Mouse (Mus musculus) hindbrain, postnatal 0 days (tissue): ENCODE measurements around the gene 5730455P16Rik. TPM values are rescaled to one million over a fixed set of nuclear protein-coding genes. Genes with fewer than 3 reads are reported as not detected.
"Not testable (repeated sequence)": the region's sequence is repeated elsewhere in the genome, so short reads cannot be mapped to it uniquely, and the experiment has no call there.

ENCODE experiments used
- ATAC-seq: fragments of 200-750 bp; cut with Nextera tagmentation; 2 replicates; pipeline ENCODE4 v1.8.0; 2017; ENCODE audit warnings: mild to moderate bottlenecking, moderate TSS enrichment, moderate library complexity
- DNase-seq: peaks from one replicate; pipeline ENCODE4 v3.0.0-alpha.2; 2015; ENCODE audit warnings: low spot score
- H3K27ac ChIP-seq: fragments of 300-500 bp; sonication (generic); 2 replicates; pipeline ENCODE4 v1.5.1; 2014; ENCODE audit warnings: mild to moderate bottlenecking
- H3K27me3 ChIP-seq: fragments of 300-500 bp; sonication (generic); 2 replicates; pipeline ENCODE4 v1.6.1; 2014; ENCODE audit warnings: low read length, mixed read lengths; ENCODE audit not compliant: insufficient read depth
- H3K36me3 ChIP-seq: fragments of 300-500 bp; sonication (generic); 2 replicates; pipeline ENCODE4 v1.6.1; 2014; ENCODE audit warnings: low read length, mixed read lengths; ENCODE audit not compliant: insufficient read depth
- H3K4me1 ChIP-seq: fragments of 300-500 bp; sonication (generic); 2 replicates; pipeline ENCODE4 v1.6.1; 2014; ENCODE audit warnings: antibody characterized with exemption, low read length, mixed read lengths; ENCODE audit not compliant: insufficient read depth
- H3K4me2 ChIP-seq: fragments of 300-500 bp; sonication (generic); 2 replicates; pipeline ENCODE4 v1.6.1; 2014; ENCODE audit warnings: low read depth, mild to moderate bottlenecking, low read length, moderate library complexity, mixed read lengths
- H3K4me3 ChIP-seq: fragments of 300-500 bp; sonication (generic); 2 replicates; pipeline ENCODE4 v1.5.1; 2014; ENCODE audit warnings: low read length
- H3K9ac ChIP-seq: fragments of 300-500 bp; sonication (generic); replicated peaks from 2 replicates; pipeline ENCODE4 v1.6.1; 2014; ENCODE audit warnings: mild to moderate bottlenecking, low read length, moderate library complexity, mixed read lengths
- H3K9me3 ChIP-seq: fragments of 300-500 bp; sonication (generic); 2 replicates; pipeline ENCODE4 v1.6.1; 2016; ENCODE audit warnings: low read length, mixed read lengths
- CTCF ChIP-seq: IDR thresholded peaks from 2 replicates; pipeline ENCODE4 v1.5.1; 2016; ENCODE audit warnings: antibody characterized with exemption, control low read depth, low read depth
- WGBS: fragments of 180-500 bp; shearing (Covaris S2); extraction: QIAGEN DNeasy Blood & Tissue Kit; methylation state at CpG from one replicate; pipeline ENCODE4 v1.1.7; 2014; 5-methylcytosine and 5-hydroxymethylcytosine counted together
- polyA plus RNA-seq: library from polyadenylated mRNA; unstranded; fragments of >200 nt; fragmentation: Nextera tagmentation; extraction: Ambion mirVana; gene quantifications from 2 replicates; pipeline ENCODE4 v1.2.1, GENCODE M21; 2015
- total RNA-seq: library from RNA; depleted of rRNA; stranded (reverse); fragments of >200 nt; gene quantifications from 2 replicates; pipeline ENCODE4 v1.2.3, GENCODE M21; 2014

5730455P16Rik gene
- total and polyA plus RNA-seq, 2 experiments from 2014 or later, result 24.2 to 49.2 TPM

DNA sequence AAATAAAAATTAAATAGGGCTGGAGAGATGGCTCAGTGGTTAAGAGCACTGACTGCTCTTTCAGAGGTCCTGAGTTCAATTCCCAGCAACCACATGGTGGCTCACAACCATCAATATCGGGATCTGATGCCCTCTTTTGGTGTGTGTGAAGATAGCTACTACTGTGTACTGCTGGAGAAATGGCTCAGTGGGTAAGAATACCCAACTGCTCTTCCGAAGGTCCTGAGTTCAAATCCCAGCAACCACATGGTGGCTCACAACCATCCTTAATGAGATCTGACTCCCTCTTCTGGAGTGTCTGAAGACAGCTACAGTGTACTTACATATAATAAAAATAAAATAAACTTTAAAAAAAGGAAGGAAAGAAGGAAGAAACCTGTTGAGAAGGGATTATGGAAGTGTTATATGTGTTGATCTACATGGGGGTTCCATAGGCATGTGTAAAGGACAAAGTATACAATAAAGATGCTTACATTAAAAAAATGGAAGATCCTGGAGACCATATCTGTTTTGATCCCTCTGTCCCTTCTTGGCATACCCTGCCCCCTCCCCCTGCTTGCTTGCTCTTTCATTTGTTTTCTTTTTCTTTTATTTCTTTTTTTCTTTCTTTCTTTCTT, 726 bp upstream of the 5730455P16Rik start:
- TF ChIP-seq CTCF, result peak; percentile 6; the same call in 1 of the 2 replicates
- H3K36me3 ChIP-seq, ATAC-seq, H3K4me1 ChIP-seq, H3K9me3 ChIP-seq, DNase-seq, H3K27me3 ChIP-seq: not testable (repeated sequence)
- peak overlapping the region; percentile 97; the same call in 1 of the 2 replicates for H3K9ac ChIP-seq
- WGBS, result 63% methylated on average over 2 of the region's 2 CpGs
- H3K27ac ChIP-seq, result peak overlapping the region; percentile 94
- H3K4me3 ChIP-seq, result peak overlapping the region; percentile 94
- peak overlapping the region; percentile 76 for H3K4me2 ChIP-seq

- Histone ChIP-seq H3K27me3 (no peaks in the 10 kb centered on the region), H3K27ac (no peak overlapping the region), H3K36me3 (peaks cover 6% of the 10 kb centered on the region), H3K9me3 (no peaks in the 10 kb centered on the region), H3K4me2 (peak overlapping the region; percentile 76), H3K4me1 (peaks cover 6% of the 10 kb centered on the region; the same call in 1 of the 2 replicates), H3K4me3 (peak overlapping the region; percentile 94; the same call in 1 of the 2 replicates), H3K9ac (no peak overlapping the region)
- no peak; the same call in 1 of the 2 replicates for TF ChIP-seq CTCF
- no peak for ATAC-seq
- 60% methylated on average over 4 of the region's 4 CpGs for WGBS
- peak; percentile 15 for DNase-seq
Observed at GRCm38 (mm10) chr11:80376651-80377050, 1.2 kb downstream of the 5730455P16Rik start.

GRCm38 (mm10) chr11:80368949-80369348, 8.9 kb downstream of the 5730455P16Rik start:
- Histone ChIP-seq H3K4me3 (no peak overlapping the region), H3K27me3 (no peaks in the 10 kb centered on the region), H3K27ac (no peak overlapping the region), H3K36me3 (peaks cover 25% of the 10 kb centered on the region), H3K4me2 (no peak overlapping the region), H3K9ac (no peak overlapping the region), H3K9me3 (no peaks in the 10 kb centered on the region), H3K4me1 (no peaks in the 10 kb centered on the region)
- peak; percentile 48; the same call in 1 of the 2 replicates for TF ChIP-seq CTCF
- no peak for ATAC-seq
- 93% methylated on average over 1 of the region's 1 CpGs for WGBS
- peak; percentile 54 for DNase-seq

GRCm38 (mm10) chr11:80354832-80355231, 23.0 kb downstream of the 5730455P16Rik start:
- Histone ChIP-seq H3K36me3 (no peaks in the 10 kb centered on the region), H3K27me3 (no peaks in the 10 kb centered on the region), H3K9me3 (no peaks in the 10 kb centered on the region), H3K27ac (no peak overlapping the region), H3K4me3 (no peak overlapping the region), H3K9ac (no peak overlapping the region), H3K4me2 (no peak overlapping the region), H3K4me1 (no peaks in the 10 kb centered on the region)
- peak; percentile 52 for TF ChIP-seq CTCF
- DNase-seq (peak; percentile 51), ATAC-seq (0 out of 2 replicates have a peak, but pooled peaks have one; percentile 10)
- WGBS, result 47% methylated on average over 4 of the region's 4 CpGs

DNA sequence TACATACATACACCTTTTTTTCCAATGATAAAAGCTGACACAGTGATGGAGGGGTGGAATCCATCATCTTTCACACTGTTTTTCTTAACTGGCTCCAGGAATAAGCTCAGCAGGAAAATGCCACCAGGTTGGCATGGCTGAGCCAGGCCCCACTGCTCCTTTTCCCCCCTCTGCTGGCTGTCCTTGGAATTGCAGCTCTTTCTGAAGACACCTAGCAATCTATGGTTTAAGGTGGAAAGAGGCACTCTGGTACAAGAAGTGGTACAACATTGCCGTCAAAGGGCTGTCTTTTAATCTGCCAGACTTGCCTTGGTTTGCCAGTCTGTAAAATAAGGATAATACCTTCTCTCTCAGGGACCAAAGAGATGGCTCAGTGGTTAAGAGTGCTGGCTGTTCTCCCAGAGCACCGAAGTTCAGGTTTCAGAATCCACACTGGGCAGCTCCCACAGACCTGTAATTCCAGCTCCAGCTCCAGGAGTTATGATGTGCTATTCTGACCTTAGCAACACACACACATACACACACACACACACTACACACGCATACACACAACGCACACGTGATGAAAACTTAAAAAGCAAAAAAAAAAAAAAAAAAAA, 25.9 kb downstream of the 5730455P16Rik start:
- peak; percentile 98 for TF ChIP-seq CTCF
- Histone ChIP-seq H3K4me1 (no peaks in the 10 kb centered on the region), H3K36me3 (no peaks in the 10 kb centered on the region), H3K4me3 (no peak overlapping the region), H3K27me3 (no peaks in the 10 kb centered on the region), H3K4me2 (no peak overlapping the region), H3K9me3 (no peaks in the 10 kb centered on the region), H3K9ac (no peak overlapping the region), H3K27ac (no peak overlapping the region)
- WGBS, result 72% methylated on average over 5 of the region's 5 CpGs
- peak; percentile 58; the same call in 1 of the 2 replicates for ATAC-seq
- DNase-seq, result peak; percentile 93

DNA sequence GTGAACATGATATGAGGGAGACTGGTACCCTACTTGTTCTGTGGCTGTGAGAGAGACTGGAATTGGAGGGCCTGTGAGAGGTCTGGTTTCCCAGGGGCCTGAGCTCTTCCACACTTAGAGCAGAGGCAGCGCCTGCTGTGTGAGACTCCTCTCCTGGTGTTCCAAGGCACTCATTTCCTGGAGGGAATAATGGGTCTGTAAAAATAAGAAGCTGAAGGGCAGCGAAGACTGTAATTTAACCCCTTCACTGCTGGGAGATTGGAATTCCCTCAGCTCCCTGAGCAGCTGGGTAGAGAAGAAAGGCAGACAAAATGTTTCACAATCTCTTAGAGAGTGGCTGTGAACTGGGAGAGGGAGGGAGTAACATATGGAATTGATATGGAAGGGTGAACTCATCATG, 35.4 kb downstream of the 5730455P16Rik start:
- Histone ChIP-seq H3K27ac (no peak overlapping the region), H3K27me3 (no peaks in the 10 kb centered on the region), H3K9me3 (no peaks in the 10 kb centered on the region), H3K4me2 (no peak overlapping the region), H3K4me1 (no peaks in the 10 kb centered on the region), H3K4me3 (no peak overlapping the region), H3K9ac (no peak overlapping the region), H3K36me3 (no peaks in the 10 kb centered on the region)
- whole genome bisulfite sequencing, result 18% methylated on average over 2 of the region's 2 CpGs
- ATAC-seq (no peak), DNase-seq (no peak)
- no peak for TF ChIP-seq CTCF

DNA sequence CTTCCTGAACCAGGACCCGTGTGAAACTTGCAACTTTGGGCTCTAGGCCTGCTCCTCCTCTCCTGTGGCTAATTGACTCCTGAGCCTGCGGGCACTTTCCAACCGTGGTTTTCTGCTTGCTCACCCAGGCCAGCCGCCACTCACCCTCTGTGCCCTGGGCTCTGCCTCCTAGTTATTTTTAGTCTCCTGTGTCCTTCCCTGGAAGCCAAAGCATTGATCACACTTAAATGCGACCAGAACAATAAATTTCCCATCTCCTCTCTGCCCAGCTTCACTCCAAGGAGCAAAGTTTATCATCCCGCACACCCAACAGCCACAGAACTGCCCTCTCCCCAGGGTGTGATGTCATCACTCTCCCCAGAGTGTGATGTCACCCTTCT, 41.5 kb downstream of the 5730455P16Rik start:
- H3K27me3 ChIP-seq, result no peaks in the 10 kb centered on the region
- H3K9me3 ChIP-seq, result no peaks in the 10 kb centered on the region
- no peak for DNase-seq
- no peak overlapping the region for H3K9ac ChIP-seq
- ATAC-seq, result no peak
- no peak for TF ChIP-seq CTCF
- H3K36me3 ChIP-seq, result no peaks in the 10 kb centered on the region
- H3K4me1 ChIP-seq, result peaks cover 10% of the 10 kb centered on the region
- H3K4me3 ChIP-seq, result no peak overlapping the region
- no peak overlapping the region for H3K27ac ChIP-seq
- 22% methylated on average over 6 of the region's 6 CpGs for WGBS
- H3K4me2 ChIP-seq, result no peak overlapping the region
